Mouse (Mus musculus): ENCODE measurements around the gene Ssbp2.

Ssbp2 gene

GRCm38 (mm10) chr13:91636814-91637213 lies 176.7 kb downstream of the Ssbp2 start:
- peak; percentile 91 to 93 for DNase-seq

DNA sequence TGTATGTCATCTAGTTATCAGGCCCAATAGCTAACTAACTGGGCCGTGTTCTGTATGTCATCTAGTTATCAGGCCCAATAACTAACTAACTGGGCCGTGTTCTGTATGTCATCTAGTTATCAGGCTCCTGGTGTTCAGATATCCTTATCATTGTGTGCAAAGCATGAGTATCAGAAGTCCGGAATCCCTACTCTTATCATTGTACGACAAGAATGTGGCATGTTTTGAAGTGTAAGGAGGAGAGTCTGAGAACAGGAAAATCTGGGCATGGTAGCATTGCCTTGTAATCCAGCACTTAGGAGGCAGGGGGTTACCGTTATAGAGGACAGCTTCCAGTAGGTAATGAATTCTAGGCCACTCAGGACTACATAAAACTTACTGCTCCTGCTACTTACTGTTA lies 178.8 kb downstream of the Ssbp2 start:
- no peak for DNase-seq

- DNase-seq = no peak
Observed at GRCm38 (mm10) chr13:91640219-91640618, 180.1 kb downstream of the Ssbp2 start.

DNA sequence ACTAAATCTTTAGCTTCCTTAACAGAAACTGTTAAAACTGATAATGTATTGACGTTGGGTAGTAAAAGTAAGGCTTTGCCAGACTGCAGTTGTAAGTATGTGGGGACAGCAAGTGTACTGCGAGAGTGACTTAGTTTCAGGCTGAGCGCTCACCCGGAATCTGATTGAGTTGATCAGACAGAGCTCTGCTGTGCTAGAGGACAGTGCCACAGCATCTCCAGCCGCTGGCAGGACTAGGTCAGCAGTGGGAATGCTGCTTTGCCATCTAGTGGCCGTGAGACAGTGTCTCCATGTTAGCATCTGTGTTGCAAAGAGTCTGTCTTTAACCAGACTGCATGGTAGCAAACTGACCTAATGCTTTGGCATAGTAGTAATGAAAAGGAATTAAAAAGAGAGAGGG lies 188.2 kb downstream of the Ssbp2 start:
- DNase-seq = peak; percentile 71 to 75

GRCm38 (mm10) chr13:91649926-91650325 lies 189.8 kb downstream of the Ssbp2 start:
- DNase-seq = no peak

DNA sequence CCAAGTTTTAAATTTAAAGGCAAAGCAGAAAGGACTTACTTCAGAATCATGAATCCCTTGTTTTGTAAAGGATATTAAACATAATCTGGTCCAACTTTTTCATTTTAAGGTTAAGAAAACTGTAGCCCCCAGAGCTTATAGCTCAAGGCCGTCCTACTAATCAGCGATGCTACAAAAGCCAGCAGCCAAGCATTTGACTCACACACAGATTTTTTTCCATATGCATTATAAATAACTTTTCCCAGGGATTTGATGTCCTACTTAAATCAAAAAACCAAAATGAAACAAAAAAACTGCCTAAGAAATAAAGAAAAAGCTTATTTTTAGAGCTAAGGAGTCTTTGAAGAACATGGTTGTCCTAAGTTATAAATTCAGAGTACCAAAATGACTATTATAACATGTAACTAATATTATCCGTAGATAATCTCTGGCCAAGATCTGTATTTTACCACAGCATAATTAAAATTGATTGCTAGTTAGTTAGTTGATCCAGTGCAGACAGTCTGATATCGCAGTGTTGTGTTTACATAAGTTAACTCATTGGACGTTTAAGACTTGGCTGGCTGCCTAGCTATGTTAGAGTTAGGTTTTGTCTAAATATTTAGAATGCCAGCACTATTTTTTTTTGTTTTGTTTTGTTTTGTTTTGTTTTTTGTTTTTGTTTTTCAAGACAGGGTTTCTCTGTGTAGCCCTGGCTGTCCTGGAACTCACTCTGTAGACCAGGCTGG lies 201.1 kb downstream of the Ssbp2 start:
- no peak for DNase-seq

DNA sequence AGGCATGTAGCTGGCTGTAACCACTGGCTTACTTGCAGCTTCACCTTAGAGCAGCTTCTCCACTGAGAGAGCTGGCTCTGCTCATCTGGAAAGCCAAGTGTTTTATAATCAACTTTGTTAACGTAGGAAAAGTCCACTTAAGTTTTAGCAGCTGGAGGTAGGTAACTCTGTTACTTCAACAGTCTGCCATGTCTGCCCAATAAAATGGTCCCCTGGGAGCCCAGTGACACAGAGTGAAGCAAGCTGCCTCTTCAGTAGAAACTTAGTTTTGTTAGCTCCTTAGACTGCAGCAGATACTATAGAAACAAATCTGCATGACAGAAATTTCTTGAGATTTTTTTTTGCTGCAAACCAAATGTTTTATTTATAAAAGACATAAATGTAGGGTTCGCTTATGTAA lies 202.7 kb downstream of the Ssbp2 start:
- no peak for DNase-seq

GRCm38 (mm10) chr13:91673241-91673640 lies 213.2 kb downstream of the Ssbp2 start:
- no peak for DNase-seq

- DNase-seq = no peak
Observed at GRCm38 (mm10) chr13:91680764-91681437, 220.8 kb downstream of the Ssbp2 start.

DNA sequence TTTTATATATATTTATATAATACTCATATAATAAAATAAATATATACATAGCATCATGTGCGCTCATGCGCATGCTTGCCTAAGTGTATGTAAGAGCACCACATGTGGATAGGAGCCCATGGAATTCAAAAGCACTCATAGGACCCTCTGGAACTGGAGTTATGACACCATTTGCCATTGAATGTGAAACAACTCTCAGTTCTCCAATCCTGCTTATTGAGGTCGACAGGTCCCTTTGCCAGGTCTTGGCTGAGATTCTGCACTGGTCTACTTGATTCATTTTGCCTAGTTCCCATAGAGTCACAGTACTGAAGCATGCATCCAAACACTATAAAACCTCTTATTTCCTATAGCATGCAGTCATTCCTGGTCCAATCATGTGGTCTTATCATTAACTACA lies 221.4 kb downstream of the Ssbp2 start:
- no peak for DNase-seq

GRCm38 (mm10) chr13:91690118-91690517 lies 230.0 kb downstream of the Ssbp2 start:
- DNase-seq = no peak

DNA sequence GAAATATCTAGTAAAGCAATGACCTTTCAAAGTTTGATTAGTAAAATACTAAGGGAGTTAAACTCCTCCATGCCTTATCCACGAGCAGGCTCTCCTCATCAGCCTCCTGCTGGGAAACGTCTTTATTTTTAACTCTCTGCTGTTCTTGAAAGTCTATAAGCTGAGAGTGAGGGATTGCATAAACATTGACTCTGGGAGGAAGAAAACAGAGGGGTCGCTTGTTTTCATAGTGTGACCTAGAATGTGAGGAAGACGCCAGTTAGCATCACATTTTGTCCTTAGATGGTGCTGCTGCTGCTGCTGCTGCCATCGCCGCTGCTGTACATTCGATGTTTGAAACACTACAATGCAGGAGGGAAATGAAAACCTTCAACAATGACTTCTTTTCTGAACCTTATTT lies 233.5 kb downstream of the Ssbp2 start:
- no peak for DNase-seq

- no peak for DNase-seq
Observed at GRCm38 (mm10) chr13:91695406-91695805, 235.3 kb downstream of the Ssbp2 start.

- no peak for DNase-seq
Observed at GRCm38 (mm10) chr13:91696109-91696645, 236.1 kb downstream of the Ssbp2 start.

DNA sequence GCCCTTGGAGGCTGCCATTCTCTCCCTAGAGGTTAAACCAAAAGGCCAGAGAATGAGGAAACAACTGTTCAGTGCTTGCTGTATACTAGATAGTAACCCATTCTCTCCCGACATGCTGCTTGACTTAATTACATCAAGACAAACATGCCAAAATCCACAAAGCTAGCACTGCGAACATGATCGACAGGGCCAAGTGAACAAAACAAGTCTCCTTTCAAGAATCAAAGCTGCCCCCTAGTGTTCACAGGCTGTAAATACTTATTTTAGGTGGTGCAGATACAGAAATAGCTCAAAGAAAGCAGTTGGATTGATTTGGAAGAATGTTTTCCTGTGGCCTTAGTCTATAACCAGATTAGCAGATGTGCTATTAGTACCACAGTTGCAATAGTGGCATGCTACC lies 236.9 kb downstream of the Ssbp2 start:
- peak; percentile 66 to 72 for DNase-seq

DNA sequence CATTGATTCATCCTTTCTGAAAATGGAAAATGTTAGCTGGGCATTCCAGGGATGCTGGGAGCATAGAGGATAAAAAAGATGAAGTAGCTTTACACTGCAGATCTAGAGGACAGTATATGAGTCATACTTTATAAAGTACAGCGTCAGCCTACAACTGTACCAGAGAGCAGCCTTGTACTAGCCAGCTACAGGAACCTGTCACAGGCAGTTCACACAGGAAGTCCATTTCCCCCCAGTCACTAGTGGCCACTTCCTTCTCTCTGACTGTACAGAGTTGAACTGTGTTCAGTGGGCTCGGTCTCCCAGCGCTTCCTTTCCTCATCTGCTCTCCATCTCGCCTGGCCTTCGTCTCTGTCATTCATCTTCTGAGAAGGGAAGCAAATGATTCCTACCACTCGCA lies 242.3 kb downstream of the Ssbp2 start:
- DNase-seq = no peak

GRCm38 (mm10) chr13:91719487-91719886 lies 259.4 kb downstream of the Ssbp2 start:
- no peak for DNase-seq

DNA sequence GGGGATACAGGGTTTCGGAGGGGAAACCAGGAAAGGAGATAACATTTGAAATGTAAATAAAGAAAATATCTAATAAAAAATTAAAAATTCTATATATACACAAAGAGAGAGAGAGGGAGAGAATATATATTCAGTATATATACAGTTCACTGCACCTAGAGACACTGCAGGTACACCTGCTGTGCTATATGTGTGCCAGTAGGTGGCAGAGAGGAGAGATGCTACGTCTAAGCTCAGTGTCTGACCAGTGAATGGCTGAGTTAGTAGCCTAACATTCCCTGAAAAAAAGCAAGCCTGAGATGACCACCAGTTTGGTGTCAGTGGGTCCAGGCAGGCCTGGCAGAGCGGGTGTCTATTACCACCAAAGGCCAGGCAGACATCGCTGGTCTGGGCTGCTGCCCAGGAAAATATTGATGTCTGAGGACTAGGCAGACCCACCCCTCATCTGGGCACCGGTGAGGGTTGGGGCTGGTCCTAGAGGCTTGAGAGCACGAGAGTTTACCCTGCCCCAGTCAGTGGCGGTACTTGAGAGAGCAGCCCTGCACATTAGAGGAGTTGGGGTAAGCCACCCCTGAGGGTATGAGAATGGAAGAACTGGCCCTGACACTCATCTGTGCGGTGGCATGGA lies 263.1 kb downstream of the Ssbp2 start:
- DNase-seq = no peak

DNA sequence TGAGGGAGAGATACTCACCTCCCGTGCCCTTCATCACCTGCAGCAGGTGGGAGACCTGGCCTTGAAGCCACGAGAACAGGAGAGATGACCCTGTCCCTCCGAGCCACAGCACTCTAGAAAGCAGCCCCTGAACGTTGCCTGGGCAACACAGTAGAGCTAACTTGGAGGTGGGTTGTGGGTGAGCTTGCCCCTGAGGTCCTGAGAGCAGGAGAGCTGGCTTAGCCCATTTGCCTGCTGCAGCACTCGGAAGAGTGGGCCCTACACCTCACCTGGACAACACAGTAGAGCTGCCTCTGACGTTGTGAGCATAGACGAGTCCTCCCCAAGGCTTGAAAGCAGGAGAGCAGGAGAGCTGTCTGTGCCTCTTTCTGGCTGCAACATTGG lies 263.6 kb downstream of the Ssbp2 start:
- no peak for DNase-seq

DNA sequence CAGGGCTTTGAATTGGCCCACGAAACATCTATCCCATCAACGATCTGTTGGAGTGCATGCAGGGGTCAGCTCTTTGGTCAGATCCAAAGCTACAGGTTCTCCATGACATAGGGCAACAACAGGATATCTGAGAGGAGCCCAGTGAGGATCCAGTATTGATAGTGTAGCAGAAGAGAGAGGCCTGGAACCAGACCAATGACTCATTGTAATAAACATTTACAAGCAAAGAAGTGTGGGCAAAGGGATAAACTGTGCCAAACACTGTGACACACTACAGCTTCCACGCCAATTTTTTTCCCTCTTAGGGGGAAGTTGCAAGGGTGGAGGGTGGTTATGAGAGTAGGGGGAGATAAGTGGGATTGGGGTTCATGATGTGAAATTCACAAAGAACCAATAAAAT lies 264.1 kb downstream of the Ssbp2 start:
- no peak for DNase-seq

DNA sequence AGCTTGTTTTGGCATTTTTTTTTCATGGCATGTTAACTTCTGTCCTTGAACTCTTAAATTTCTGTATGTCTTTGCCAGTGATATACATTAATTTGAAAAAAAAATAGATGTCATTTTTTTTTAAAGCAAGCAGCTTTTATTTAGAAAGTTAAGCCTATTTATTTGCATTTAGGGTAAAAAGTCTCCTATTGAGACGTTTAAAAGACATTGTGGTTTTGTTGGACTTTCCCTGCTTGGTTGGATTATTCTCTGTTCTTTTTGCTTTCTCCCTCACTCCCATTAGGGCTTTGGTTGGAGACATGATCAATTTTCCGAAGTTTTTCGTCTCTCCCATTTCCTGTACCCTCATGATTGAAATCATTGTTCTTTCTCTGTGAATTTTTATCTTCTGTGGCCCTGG lies 265.0 kb downstream of the Ssbp2 start:
- no peak for DNase-seq

DNA sequence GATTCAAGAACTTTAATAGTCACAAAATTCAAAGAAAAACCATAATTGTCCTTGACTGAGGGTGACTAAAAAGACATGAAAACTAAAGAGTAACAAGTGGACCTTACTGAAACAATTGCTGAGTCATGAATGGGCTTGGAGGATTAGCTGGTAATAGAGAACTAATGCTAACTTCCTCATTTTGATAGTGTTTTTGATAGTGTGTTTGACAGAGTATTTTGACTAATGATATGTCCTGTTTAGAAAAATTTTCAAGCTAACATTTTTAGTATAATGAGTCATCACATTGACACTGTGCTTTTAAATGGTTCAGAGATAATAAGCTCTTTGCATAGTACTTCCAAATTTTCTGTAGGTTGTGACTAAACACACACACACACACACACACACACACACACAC lies 267.8 kb downstream of the Ssbp2 start:
- DNase-seq = no peak

GRCm38 (mm10) chr13:91737191-91737590 lies 277.1 kb downstream of the Ssbp2 start:
- no peak for DNase-seq

DNA sequence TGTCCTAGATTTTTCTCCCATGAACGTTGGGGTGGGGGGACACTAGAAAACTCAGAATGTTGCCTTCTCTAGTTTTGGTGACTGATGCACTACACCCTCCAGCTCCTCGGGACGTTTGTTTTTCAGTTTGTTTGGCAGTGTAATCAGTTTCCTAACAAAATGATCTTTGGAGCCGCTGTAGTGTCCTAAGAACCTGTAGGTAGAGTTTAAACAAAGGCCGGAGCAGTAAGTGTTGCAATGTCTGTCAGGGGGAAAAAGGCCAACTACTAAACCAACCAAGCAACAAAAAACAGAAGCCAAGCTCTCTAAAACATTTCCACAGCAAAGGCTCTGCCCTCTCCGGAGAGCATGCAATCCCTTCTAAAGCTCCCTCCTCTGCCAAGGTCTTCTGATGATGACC lies 280.8 kb downstream of the Ssbp2 start:
- DNase-seq = no peak
